Mouse (Mus musculus): Measurements from ENCODE around the gene Gm42417.
"Not testable (repeated sequence)": the region's sequence is repeated elsewhere in the genome, so short reads cannot be mapped to it uniquely, and the experiment has no call there.

GRCm38 (mm10) chr1:36536783-36537182 lies 2.4 kb downstream of the Gm42417 start, which contains the start of gene Ankrd23:
- not testable (repeated sequence) for TF ChIP-seq CTCF (IDR thresholded peaks at IDR 0.05; ENCODE audit: extremely low read depth, insufficient read depth, insufficient read length, insufficient replicate concordance); POLR2A (IDR thresholded peaks at IDR 0.05; ENCODE audit: low read depth, low read length)

Data from spleen, adult 2 months (tissue).